Comparison of ENCODE assay signal across 23 mouse cellular contexts in the genomic region with DNA sequence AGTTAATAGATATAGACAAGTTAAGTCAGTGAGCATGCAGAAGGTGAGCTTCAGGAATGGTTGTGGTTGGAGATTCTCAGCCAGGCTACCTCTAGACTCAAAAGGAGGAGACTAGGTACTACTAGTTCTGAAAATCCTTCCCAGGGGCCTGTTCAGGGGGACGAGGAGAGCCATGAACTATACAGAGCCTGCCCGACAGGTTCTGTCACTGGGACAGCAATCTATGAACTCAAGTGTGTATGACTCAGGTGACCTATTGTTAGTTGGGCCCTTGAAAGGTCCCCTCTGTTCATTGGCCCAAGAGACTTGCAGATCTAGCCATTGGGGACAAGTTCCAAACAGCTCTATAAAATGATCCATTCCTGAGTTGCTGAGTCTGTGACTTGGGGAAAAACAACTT.
A peak's percentile ranks its signal among the peaks of the same experiment; 100 is the strongest.
DNase-seq lines count a peak whose midpoint lies in the region; ATAC-seq and TF ChIP-seq lines count a peak whose summit lies in the region.
"Had no signal": no experiment of that assay in that cellular context is flagged by ENCODE, and none has a peak within 500 bp of the region (broad histone marks: within the 10 kb centered on the region; RNA-seq: fewer than 3 reads in every experiment).

No protein-coding gene starts in this region.

- TF ChIP-seq CTCF in lung, embryonic 14.5 days (IDR thresholded peaks at IDR 0.05; ENCODE audit: low read depth) = no peak
- TF ChIP-seq CTCF in lung, adult 2 months (IDR thresholded peaks at IDR 0.05; ENCODE audit: insufficient read depth, low read length) = no peak
- no peak for TF ChIP-seq CTCF in lung, postnatal 0 days (IDR thresholded peaks at IDR 0.05)
- no peak for TF ChIP-seq CTCF in stomach, postnatal 0 days (IDR thresholded peaks at IDR 0.05; ENCODE audit: low read depth)

- H3K27ac ChIP-seq in lung, embryonic 14.5 days (ENCODE audit: low read depth) = no peak overlapping the region
- H3K27ac ChIP-seq in intestine, embryonic 15.5 days = no peak overlapping the region
- no peak overlapping the region for H3K27ac ChIP-seq in lung, postnatal 0 days (ENCODE audit: low read length)
- H3K27ac ChIP-seq in stomach, postnatal 0 days (replicated peaks) = peak overlapping the region; percentile 63; the same call in 1 of the 2 replicates
- H3K27ac ChIP-seq in kidney, embryonic 15.5 days = no peak overlapping the region
- H3K27ac ChIP-seq: embryonic facial prominence, embryonic 15.5 days; heart, embryonic 15.5 days; hindbrain, embryonic 15.5 days; layer of hippocampus, adult 2 months; midbrain, embryonic 12.5 days; neural tube, embryonic 12.5 days had no signal

- no peaks in the 10 kb centered on the region for H3K36me3 ChIP-seq in lung, embryonic 14.5 days (ENCODE audit: insufficient read depth)
- H3K36me3 ChIP-seq in intestine, embryonic 15.5 days = no peaks in the 10 kb centered on the region
- H3K36me3 ChIP-seq in lung, postnatal 0 days (ENCODE audit: insufficient read depth, low read length) = no peaks in the 10 kb centered on the region
- H3K36me3 ChIP-seq in stomach, postnatal 0 days (ENCODE audit: control insufficient read depth, insufficient read depth, low read length) = no peaks in the 10 kb centered on the region
- H3K36me3 ChIP-seq in kidney, embryonic 15.5 days = no peaks in the 10 kb centered on the region
- H3K36me3 ChIP-seq: embryonic facial prominence, embryonic 15.5 days; hindbrain, embryonic 15.5 days; midbrain, embryonic 12.5 days; neural tube, embryonic 12.5 days had no signal

- TF ChIP-seq EP300 in lung, postnatal 0 days (IDR thresholded peaks at IDR 0.05) = no peak
- no peak for TF ChIP-seq EP300 in stomach, postnatal 0 days (optimal IDR thresholded peaks at IDR 0.05)

- DNase-seq in lung, embryonic 14.5 days = peak; percentile 37
- no peak for DNase-seq in lung, adult 2 months
- peak; percentile 63 for DNase-seq in lung, postnatal 0 days (ENCODE audit: low spot score)
- DNase-seq in stomach, postnatal 0 days (ENCODE audit: low spot score) = peak; percentile 54
- DNase-seq in left cerebral cortex, adult 18-20 months (ENCODE audit: low spot score in 2 of 2) = no peak
- DNase-seq: adrenal gland, postnatal 36 days; B cell, adult 2 months; cerebellum, adult 11-12 months; cerebellum, postnatal 14 days; forebrain, postnatal 0 days; kidney, adult 2 months; kidney, postnatal 14 days; left cerebral cortex, postnatal 4 days; right cerebral cortex, adult 18-20 months; thymus, postnatal 14 days had no signal

- no peak overlapping the region for H3K9ac ChIP-seq in lung, embryonic 14.5 days
- no peak overlapping the region for H3K9ac ChIP-seq in intestine, embryonic 15.5 days
- no peak overlapping the region for H3K9ac ChIP-seq in lung, postnatal 0 days (replicated peaks; ENCODE audit: low read depth)
- no peak overlapping the region for H3K9ac ChIP-seq in stomach, postnatal 0 days (ENCODE audit: low read length)
- H3K9ac ChIP-seq in kidney, embryonic 15.5 days = no peak overlapping the region
- H3K9ac ChIP-seq: embryonic facial prominence, embryonic 15.5 days; forebrain, postnatal 0 days; heart, embryonic 15.5 days; hindbrain, embryonic 15.5 days; midbrain, embryonic 12.5 days; neural tube, embryonic 12.5 days had no signal

- WGBS in lung, embryonic 14.5 days = 54% methylated on average over 2 of the region's 2 CpGs
- WGBS in lung, adult 2 months = 70% methylated on average over 2 of the region's 2 CpGs
- WGBS in intestine, embryonic 15.5 days = 60% methylated on average over 2 of the region's 2 CpGs
- WGBS in lung, postnatal 0 days = 55% methylated on average over 2 of the region's 2 CpGs
- 68% methylated on average over 2 of the region's 2 CpGs for WGBS in stomach, postnatal 0 days
- 74% methylated on average over 2 of the region's 2 CpGs for WGBS in kidney, embryonic 15.5 days

- no peak overlapping the region for H3K4me3 ChIP-seq in lung, embryonic 14.5 days (ENCODE audit: low read depth, low read length)
- no peak overlapping the region for H3K4me3 ChIP-seq in lung, adult 2 months (replicated peaks; ENCODE audit: extremely low read depth, low read depth, low read length)
- H3K4me3 ChIP-seq in intestine, embryonic 15.5 days (replicated peaks) = no peak overlapping the region
- no peak overlapping the region for H3K4me3 ChIP-seq in lung, postnatal 0 days (ENCODE audit: low read depth, low read length)
- no peak overlapping the region for H3K4me3 ChIP-seq in stomach, postnatal 0 days (ENCODE audit: low read depth, low read length)
- H3K4me3 ChIP-seq in kidney, embryonic 15.5 days (replicated peaks) = no peak overlapping the region
- H3K4me3 ChIP-seq: embryonic facial prominence, embryonic 15.5 days; heart, embryonic 15.5 days; hindbrain, embryonic 15.5 days; layer of hippocampus, adult 2 months; midbrain, embryonic 12.5 days; neural tube, embryonic 12.5 days had no signal

- no peaks in the 10 kb centered on the region for H3K9me3 ChIP-seq in lung, embryonic 14.5 days (ENCODE audit: low read depth, low read length)
- no peaks in the 10 kb centered on the region for H3K9me3 ChIP-seq in intestine, embryonic 15.5 days
- no peaks in the 10 kb centered on the region for H3K9me3 ChIP-seq in lung, postnatal 0 days (ENCODE audit: low read length)
- no peaks in the 10 kb centered on the region for H3K9me3 ChIP-seq in stomach, postnatal 0 days (ENCODE audit: control insufficient read depth, low read length)
- no peaks in the 10 kb centered on the region for H3K9me3 ChIP-seq in kidney, embryonic 15.5 days (replicated peaks)
- H3K9me3 ChIP-seq: embryonic facial prominence, embryonic 15.5 days; heart, embryonic 15.5 days; hindbrain, embryonic 15.5 days; midbrain, embryonic 12.5 days; neural tube, embryonic 12.5 days had no signal

- no peak overlapping the region for H3K4me2 ChIP-seq in lung, embryonic 14.5 days
- no peak overlapping the region for H3K4me2 ChIP-seq in intestine, embryonic 15.5 days (replicated peaks)
- H3K4me2 ChIP-seq in lung, postnatal 0 days (replicated peaks; ENCODE audit: low read depth, low read length) = no peak overlapping the region
- no peak overlapping the region for H3K4me2 ChIP-seq in stomach, postnatal 0 days (replicated peaks; ENCODE audit: low read depth)
- no peak overlapping the region for H3K4me2 ChIP-seq in kidney, embryonic 15.5 days
- H3K4me2 ChIP-seq: embryonic facial prominence, embryonic 15.5 days; heart, embryonic 15.5 days; hindbrain, embryonic 15.5 days; midbrain, embryonic 12.5 days; neural tube, embryonic 12.5 days had no signal

- no peak for TF ChIP-seq POLR2A in lung, adult 2 months (IDR thresholded peaks at IDR 0.05; ENCODE audit: borderline replicate concordance, extremely low read depth, low read depth, low read length)

- no peaks in the 10 kb centered on the region for H3K4me1 ChIP-seq in lung, embryonic 14.5 days (ENCODE audit: insufficient read depth)
- no peaks in the 10 kb centered on the region for H3K4me1 ChIP-seq in lung, adult 2 months (ENCODE audit: control insufficient read depth, insufficient read depth, low read length)
- peaks cover 4% of the 10 kb centered on the region; the same call in 1 of the 2 replicates for H3K4me1 ChIP-seq in intestine, embryonic 15.5 days (replicated peaks)
- no peaks in the 10 kb centered on the region for H3K4me1 ChIP-seq in lung, postnatal 0 days (ENCODE audit: insufficient read depth, low read depth, low read length)
- H3K4me1 ChIP-seq in stomach, postnatal 0 days (replicated peaks; ENCODE audit: control insufficient read depth, insufficient read depth) = no peaks in the 10 kb centered on the region
- no peaks in the 10 kb centered on the region for H3K4me1 ChIP-seq in kidney, embryonic 15.5 days
- H3K4me1 ChIP-seq: embryonic facial prominence, embryonic 15.5 days; heart, embryonic 15.5 days; hindbrain, embryonic 15.5 days; midbrain, embryonic 12.5 days; neural tube, embryonic 12.5 days had no signal

- ATAC-seq in lung, embryonic 14.5 days (ENCODE audit: insufficient read depth) = peak; percentile 55; the same call in 1 of the 2 replicates
- peak; percentile 86 for ATAC-seq in intestine, embryonic 15.5 days
- peak; percentile 81 for ATAC-seq in lung, postnatal 0 days
- ATAC-seq in stomach, postnatal 0 days (ENCODE audit: low FRiP score, low TSS enrichment) = peak; percentile 59
- no peak for ATAC-seq in kidney, embryonic 15.5 days (replicated peaks; ENCODE audit: low FRiP score)
- ATAC-seq: forebrain, postnatal 0 days had no signal

- no peaks in the 10 kb centered on the region for H3K27me3 ChIP-seq in lung, embryonic 14.5 days (ENCODE audit: insufficient read depth, low read length)
- no peaks in the 10 kb centered on the region for H3K27me3 ChIP-seq in intestine, embryonic 15.5 days (replicated peaks)
- no peaks in the 10 kb centered on the region for H3K27me3 ChIP-seq in lung, postnatal 0 days (replicated peaks; ENCODE audit: insufficient read depth, low read length)
- H3K27me3 ChIP-seq in stomach, postnatal 0 days (ENCODE audit: control insufficient read depth, insufficient read depth, low read length) = no peaks in the 10 kb centered on the region
- H3K27me3 ChIP-seq in kidney, embryonic 15.5 days = no peaks in the 10 kb centered on the region
- H3K27me3 ChIP-seq: embryonic facial prominence, embryonic 15.5 days; heart, embryonic 15.5 days; hindbrain, embryonic 15.5 days; midbrain, embryonic 12.5 days; neural tube, embryonic 12.5 days had no signal

Comparison
In these comparisons a context has a peak if more than half of its experiments do, and no peak if none do; other contexts are left out.
1. DNase-seq: peak in lung, embryonic 14.5 days (single experiment), lung, postnatal 0 days (single experiment) and stomach, postnatal 0 days (single experiment); none in lung, adult 2 months (single experiment) and left cerebral cortex, adult 18-20 months (0 of 2).